Mouse (Mus musculus): ENCODE results near the gene Gpr87.

DNA sequence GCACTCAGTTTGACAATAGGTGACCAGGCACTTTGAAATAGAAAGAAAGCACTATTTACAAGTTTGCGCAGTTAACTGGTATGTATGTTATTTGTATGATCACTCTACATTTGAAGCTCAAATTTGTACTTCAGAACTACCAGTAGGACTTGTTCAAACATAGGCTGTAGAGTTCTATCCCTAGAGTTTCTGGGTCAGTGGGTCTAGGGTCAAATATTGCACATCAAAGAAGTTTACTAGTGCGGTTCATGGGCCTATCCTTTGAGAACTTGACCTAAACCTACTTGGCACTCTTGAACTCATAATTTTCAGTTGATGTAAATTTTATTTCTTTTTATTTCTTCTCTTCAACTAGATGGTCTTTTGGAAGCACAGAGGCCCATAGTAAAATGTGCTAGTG is 44.3 kb downstream of the Gpr87 start:
- TF ChIP-seq CTCF (IDR thresholded peaks at IDR 0.05; ENCODE audit: low read depth) (no peak), EP300 (optimal IDR thresholded peaks at IDR 0.05) (no peak)
